Mouse (Mus musculus) cerebellum, postnatal 25 days (tissue): Measurements from ENCODE around the gene Prrx2.

Experiments used
- DNase-seq, 2 experiments: peaks; one replicate each; pipeline ENCODE4 v3.0.0; 2021; ENCODE audit warnings: mixed read lengths in 2 of 2

Gene Prrx2

DNA sequence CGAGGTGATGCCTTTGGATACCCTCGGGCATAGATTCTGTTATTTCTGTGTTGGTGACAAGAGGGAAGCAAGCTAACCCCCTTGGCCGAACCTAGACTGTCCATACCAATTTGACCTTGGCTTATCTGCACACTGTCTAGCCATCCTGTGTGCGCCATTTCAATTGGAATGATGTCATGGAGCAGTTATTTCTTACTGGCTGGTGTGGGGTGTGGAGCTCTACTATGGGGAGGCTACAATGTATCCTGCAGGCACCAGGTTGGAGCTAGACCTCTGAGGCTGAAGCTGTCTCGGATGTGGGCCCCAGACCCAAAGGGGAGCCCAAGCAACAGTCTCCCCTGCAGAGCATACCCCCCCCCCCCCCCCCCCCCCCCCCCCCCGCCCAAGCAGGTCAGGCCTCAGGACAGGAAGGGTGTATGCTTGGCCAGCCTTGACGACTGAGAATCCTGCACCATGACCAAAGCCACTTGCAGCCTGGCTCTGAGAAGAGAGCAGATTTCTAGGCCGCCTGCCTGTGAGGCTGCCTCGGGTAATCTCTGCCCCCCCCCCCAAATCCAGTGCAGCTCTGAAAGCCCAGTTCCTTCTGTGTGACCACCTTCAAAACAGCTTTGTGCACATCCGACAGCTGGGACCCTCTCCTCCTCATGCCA lies at the start of gene Prrx2:
Gene Prrx2 (plus strand): TSS at position 600 of the 650 bp plus-strand sequence.
- no peak for DNase-seq

DNA sequence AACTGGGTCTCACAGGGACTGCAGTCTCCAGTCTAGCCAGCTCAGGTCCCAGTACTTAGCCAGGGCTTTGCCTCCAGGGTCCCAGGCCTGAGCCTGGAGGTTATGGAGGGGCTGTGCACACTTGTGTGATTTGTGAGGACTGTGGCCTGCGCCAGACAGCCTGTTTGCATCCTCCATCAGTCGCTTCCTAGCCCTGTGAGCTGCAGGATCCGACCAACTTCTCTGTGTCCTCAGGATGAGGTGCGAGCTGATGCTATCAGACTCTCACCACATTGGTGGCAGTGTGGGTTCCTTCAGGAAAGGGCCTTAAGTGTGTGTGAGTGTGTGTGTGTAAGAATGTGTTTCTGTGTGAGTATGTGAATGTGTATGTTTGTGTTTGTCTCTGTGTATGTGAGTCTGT lies 47.3 kb upstream of the Prrx2 start:
- no peak for DNase-seq

DNA sequence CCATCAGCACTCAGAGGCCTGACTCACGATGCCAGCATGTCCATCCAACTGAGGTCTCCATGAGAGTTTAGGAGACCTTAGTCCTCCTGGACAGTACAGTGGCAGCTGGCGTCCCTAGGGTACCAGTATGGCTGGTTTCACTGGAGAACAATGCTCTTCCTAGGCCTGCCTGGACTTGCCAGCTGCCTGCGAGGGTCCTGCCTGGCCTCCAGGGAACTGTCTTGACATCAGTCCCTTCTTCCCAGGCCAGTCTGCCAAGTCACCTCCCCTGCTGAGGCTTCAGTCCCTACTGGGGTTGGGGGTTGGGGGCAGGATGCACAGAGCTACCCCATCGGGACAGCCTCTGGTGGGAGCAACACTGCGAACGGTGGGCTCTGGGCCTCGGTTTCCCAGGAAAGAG lies 42.7 kb upstream of the Prrx2 start:
- DNase-seq, result no peak

DNA sequence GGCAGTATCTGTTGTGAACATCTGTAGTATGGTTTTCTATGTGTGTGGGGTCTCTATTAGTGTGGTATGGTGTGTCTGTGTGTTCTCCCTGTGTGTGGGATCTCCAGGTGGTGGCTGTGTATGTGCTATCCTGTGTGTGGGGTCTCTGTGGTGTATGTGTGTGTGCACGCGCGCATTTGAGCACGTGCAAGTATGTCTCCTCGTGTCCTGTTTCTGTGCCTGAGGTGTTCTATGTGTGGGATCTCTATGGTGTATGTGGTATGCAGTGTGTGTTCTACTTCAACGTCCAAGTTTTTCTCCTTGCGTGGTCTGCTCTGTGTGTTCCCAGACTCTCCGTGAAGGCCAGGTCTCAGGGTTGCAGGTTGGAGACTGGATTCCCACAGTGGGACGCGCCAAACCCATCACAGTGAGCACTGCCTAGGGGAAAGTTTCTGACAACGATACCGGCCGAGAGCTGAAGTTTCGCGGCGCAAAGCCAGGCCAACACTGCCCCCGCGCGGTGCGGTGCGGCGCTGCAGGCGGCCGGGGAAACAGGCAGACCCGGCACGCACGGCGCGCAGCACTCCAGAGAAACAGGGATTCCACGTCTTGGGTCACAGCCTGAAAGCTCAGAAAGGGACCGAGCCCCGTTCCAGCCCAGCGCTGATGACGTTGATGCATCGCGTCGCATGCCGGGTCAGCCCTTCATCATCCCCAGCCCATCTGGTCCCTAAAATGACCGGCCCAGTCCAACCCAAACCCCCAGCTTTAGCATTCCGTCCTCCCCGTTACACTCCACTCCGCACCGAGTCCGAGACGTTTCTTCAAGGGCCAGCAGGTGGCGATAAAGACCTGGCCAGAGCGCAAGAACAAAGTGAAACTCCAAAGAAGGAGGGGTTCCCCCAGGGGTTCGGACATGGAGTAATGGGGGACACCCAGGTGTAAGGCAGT lies 40.3 kb upstream of the Prrx2 start:
- DNase-seq, result peak; percentile 98 to 99

DNA sequence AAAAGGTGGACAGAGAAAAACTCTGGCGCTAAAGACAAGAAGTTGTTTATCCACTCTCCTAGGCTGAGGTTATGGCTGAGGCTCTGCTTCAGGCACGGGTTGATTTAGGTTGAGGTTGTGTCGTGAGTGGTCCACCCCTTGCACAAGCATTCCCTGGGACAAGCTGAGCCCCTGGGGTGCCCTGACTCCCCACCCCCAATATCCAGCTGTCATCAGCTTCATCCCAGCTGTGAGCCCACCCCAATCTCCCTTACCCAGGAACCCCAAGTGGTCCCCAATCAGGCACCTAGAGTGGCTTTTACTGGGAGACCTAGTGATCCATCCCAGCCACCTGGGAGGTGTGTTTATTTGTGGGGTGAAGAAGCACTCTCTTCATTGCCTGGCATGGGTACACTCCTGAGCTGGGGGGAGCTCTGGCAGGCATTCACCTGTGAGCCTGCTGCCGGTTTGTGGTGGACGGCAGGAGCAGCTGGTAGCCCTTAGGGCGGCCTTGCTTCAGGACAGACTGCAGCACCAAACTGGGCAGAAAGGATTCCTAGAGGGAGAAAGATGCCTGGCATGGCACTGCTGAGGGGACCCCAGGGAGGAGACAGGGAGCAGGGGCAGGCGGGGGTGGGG lies 39.4 kb upstream of the Prrx2 start:
- DNase-seq, result peak; percentile 17 to 19

DNA sequence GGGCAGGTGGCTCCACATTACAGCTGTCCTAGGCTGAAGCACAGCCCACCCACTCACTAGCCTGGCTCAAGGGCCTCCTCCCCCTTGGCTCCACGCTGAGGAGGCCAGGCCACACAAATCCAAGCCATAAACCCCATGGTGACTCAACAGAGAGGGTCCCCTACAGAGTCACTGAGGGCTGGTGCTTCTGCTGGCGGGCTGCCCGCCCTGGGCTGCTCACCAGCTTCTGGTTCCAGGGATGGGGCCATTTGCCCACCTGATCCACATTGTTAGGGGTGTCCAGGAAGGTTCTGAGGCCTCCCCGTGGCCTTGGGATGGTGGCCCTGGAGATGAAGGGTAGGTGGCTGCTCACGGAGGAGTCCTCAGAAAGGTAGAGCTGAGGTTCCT lies 38.9 kb upstream of the Prrx2 start:
- peak; percentile 20 to 40 for DNase-seq

DNA sequence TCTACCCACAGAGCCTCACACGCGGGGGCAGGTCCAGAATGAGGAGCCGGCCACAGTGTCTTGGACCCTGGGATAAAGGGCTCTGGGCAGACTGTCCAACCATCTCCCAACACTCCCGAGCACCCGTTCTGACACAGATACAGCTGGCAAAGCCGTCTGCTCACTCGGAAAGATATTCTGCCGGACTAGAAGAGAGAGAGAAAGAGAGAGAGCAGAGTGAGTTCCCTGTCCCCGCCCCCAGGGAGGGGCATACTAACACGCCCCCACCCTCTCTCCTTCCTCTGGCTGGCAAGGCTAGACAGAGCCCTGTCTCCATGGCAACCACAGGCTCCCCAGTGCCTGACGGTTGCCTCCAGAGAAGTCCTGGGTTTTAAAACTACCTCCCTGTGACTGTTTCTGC lies 38.4 kb upstream of the Prrx2 start:
- DNase-seq, result peak; percentile 48 to 73

DNA sequence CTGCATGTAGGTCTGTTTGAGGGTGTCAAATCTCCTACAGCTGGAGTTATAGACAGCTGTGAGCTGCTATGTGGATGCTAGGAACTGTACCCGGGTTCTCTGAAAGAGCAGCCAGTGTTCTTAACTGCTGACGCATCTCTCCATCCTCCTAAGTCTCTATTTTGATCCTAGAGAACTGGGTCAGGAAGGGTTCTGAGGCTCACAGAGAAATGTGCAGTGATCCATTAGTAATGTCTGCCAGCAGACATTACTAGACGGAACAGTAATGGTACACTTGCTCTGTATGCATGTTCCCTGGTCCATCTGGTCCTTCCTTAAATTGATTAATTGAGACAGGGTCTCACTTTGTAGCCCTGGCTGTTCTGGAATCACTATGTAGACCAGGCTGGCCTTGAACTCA lies 35.3 kb upstream of the Prrx2 start:
- DNase-seq, result no peak

DNA sequence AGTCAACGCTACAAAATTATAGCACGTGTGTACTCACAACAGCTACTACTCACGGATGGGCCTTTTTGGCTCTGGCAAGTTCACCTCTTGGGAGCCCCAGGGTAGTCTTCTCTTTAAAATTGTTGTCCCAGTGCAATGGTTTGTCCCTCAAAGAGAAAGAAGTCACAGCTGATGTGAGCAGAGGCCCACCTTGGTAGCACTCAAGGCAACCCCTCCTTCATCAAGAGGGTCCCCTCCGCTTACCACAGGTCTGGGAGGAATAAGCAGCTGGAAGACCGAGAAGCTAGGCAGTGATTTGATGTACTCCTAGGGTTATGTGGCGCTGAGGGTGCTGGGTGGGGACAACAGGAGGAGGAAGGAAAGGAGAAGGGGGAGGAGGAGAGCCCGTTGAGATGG lies 34.1 kb upstream of the Prrx2 start:
- DNase-seq, result no peak

DNA sequence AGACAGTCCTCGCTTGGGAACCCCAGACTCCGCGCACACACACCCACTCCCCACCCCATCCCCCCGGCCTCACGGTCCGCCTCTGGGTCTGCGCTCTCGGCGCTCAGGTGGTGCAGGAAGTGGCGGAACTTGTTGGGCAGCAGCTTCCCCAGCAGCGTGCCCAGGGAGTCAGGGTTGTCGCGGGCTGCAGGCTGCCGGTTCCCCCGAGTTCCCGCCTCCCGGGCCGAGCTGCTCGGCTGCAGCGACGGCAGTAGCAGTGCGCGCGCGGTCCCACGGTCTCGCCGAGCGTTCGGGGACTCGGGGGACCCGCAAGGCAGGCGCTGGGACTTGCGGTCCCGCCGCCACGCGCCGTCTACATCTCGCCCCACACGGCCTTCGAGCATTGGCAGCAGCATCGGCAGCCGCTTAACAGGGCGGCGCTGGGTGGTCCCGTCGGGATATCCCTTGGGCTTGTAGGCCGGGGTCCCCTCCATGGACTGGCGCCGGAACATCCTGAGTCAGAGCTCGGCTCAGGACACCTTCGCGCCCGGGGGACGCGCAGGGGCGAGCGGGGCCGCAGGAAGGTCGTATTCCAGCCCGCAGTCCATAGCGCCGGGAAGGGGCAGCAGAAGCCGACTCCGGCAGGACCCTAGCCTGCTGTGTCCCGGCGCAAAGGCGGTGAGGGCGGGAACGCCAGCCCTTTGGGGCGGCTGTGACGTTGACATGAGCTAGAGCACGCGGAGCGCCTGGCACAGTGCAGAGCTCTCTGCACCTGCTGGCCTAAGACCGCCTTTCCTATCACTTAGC lies 33.5 kb upstream of the Prrx2 start:
- peak; percentile 46 to 53 for DNase-seq

DNA sequence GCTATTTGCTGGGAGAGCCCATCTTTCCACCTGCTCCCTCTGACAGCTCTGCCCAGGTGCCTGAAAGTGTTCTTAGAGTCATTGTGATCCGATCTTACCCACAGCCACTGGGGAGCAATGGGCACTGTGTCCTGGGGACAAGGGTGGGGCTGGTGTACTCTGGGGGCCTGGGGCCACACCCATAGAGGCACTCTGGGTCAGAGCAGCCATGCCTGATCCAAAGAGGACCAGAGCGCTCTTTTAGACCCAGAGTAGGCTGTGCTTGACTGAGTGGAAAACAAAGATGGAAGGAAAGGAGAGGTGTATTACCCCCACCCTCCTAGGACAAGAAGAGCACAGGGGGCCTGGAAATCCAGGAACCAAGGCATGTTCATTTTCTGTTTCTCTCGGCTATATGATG lies 31.2 kb upstream of the Prrx2 start, which contains the start of gene 1700001O22Rik:
Gene 1700001O22Rik (minus strand): TSS at position 58 of the 400 bp plus-strand sequence.
- DNase-seq, result no peak

DNA sequence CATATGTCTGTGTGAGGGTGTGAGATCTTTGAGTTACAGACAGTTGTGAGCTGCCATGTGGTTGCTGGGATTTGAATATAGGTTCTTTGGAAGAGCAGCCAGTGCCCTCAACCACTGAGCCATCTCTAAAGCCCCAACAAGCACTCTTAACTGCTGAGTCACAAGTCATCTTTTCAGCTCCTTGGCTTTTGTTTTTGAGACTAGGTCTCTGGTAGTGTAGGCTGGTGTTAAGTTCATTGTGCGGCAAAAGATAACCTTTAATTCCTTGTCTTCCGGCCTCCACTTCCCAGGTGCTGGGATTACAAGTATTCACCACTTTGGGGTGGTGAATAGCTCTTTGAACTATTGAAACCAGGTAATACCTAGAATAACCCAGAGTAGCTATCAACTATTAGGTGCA lies 28.8 kb upstream of the Prrx2 start:
- no peak for DNase-seq

DNA sequence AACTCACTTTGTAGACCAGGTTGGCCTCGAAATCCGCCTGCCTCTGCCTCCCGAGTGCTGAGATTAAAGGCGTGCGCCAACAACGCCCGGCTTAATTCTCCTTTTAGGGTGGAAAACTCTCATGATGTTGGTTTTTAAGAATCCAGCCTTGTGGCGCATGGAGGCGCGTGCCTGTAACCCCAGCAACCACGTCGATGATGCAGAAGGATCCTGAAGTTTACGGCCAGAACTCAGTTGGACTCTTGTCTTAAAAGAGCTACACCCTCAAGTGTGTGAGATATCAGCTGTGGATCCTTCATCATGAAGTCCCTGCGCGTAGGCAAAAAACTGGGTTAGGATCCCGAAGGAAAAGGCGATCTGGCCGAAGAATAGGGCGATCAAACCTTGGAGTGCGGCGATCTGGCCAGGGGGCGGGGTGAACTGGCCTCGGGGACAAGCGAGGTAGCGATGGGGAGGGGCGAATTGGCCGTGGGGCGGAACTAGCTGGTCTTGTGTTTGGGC lies 27.6 kb upstream of the Prrx2 start:
- no peak for DNase-seq

DNA sequence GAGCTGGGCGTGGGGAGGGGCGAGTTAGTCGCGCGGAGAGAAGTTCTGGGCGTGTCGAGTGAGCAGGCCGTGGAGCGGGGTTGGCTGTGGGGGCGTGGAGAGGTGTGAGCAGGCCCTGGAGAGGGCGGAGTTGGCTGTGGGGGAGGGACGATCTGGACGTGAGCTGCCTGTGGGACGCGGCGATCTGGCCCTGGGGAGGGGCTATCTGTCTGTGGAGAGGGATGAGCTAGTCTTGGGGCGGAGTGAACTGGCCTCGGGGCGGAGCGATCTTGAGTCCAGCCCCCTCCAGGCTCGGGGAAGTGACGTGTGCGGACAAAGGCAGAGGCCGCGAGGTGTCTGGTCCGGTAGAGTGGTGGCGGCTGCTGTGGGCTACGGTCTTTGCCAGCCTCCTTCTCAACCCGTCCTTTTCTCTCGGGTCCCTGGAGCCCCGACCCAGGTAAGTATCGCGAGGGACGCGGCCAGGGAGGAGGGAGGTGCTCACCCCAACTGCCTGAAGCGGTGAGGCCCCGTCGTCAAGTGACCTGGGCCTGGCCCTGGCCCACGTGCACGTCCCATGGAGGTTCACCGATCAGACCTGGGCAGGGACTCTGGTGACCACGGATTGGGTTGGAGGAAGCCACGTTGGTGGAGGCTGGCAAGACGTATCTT lies 27.0 kb upstream of the Prrx2 start, which contains the start of gene Ntmt1:
Gene Ntmt1 (plus strand): TSS at position 179 of the 648 bp plus-strand sequence.
- peak; percentile 94 to 97 for DNase-seq

DNA sequence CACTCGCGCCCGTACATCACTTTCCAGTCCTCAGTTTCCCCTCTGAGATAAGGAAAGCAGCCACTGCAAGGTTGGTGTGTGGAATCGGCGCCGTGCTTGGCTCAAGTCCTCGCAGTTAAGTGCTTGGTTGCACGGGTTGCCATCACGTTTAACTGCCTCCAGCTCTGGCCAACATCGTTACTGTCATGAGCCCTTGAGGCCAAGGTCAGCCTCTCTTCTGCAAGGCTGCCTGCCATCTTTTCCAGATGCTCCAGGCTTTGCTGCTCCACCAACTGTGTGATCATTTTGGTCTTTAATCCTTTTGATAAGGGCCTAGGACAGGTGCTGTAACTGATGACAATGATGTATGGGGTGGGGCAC lies 26.5 kb upstream of the Prrx2 start:
- no peak for DNase-seq

DNA sequence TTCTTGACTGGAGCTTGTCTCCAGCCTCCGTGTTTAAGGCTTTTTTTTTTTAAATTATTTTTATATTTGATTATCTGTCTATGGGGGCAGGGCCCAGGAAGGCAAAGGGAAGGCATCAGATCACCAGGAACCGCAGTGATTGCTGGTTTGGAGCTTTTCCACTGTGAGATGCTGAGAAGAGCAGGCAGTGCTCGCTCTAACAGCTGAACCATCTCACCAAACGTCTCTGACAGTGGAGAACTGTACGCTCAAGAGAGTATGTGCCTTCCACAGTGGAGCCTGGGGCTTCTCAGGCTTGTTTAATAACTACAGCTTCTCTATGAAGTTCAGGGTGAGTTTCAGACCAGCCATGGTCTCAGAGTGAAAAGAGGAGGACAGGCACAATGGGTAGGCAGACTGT lies 25.3 kb upstream of the Prrx2 start:
- DNase-seq, result no peak

DNA sequence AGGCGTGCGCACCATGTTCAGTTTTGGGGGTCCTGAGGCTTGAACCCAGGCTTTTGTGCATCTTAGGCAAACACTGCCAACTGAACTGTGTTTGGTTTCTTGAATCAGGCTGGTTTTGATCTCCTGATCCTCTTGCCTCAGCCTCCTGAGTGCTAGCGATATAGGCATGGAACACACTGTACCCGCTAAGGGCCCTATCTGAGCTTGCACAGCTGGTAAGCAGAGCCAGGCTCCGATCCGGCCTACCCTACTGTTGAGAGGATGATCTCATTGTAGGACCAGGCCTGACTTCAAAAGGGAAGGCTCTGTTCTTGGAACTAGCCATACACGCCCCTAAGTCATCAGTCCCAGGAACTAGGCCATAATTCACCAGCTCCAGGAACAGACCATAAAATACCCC lies 24.2 kb upstream of the Prrx2 start:
- DNase-seq, result no peak

DNA sequence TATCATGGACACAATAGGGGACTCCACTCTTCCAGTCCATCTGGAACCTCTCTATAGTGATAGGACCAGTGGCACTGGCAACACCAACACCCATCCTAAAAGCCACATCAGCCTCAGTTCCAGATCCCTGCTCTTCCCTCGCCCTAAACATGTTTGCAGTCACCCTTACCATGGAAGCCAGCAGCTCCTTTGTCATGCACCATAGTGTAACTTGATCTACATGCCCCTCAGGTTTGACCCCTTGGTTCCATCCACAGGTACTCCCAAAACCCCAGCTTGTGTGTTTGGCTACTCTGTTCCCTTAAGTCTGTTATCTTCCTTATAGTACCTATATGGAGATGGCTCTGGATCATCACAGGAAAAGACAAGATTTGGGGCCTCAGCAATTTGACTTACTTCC lies 18.4 kb upstream of the Prrx2 start:
- DNase-seq, result no peak

DNA sequence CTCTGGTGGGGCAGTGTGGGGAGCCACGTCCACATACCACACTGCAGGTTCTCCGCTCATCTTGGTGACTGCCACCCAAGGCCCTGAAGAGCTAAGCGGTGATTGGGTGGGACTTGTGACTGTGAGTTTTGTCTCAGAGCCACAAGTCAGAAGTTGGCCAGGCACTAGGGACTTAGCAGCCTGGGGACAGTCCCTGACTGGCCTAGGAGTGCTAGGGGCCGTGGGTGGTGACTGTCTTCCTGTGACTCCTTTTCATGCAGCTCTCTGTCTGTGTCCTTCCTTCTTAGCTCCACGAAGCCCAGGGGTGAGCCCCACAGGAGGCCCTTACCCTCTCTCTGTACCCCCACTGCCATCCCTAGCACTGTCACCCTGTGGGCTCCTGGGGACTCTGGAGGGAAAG lies 14.9 kb upstream of the Prrx2 start:
- no peak for DNase-seq

DNA sequence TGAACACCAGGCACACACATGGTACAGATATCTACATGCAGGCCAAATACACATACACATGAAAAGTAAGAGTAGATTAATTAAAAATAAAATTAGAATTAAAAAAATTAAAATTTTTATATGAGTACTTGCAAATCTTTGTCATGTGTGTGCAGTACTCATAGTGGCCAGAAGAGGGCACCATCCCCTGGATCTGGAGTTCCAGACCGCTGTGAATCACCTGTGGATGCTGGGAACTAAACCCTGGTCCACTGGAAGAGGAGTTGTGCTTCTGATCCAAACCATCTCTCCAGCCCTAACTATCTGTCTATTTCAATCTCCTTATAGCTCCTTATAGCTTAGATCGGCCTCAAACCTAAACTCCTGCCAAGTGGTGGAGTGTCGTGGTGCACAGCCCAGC lies 13.7 kb upstream of the Prrx2 start:
- no peak for DNase-seq

DNA sequence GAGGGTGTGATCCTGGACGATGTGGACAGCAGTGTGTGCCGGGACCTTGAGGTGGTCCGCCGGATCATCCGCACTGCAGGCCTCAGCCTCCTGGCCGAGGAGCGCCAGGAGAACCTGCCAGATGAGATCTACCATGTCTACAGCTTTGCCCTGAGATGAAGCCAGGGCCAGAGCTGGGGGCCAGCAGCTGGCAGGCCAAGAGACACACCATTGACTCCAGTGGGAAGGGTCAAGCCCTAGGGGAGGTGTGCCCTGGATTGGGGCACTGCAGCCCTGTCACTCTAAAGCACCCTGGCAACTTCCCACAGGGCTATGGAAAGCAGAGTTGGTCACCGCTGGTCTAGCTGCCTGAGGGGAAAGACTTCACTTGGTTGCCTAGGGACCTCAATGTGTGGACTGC lies 12.3 kb upstream of the Prrx2 start:
- DNase-seq, result no peak
